Mouse (Mus musculus): Measurements from ENCODE around the gene Nfia.

DNA sequence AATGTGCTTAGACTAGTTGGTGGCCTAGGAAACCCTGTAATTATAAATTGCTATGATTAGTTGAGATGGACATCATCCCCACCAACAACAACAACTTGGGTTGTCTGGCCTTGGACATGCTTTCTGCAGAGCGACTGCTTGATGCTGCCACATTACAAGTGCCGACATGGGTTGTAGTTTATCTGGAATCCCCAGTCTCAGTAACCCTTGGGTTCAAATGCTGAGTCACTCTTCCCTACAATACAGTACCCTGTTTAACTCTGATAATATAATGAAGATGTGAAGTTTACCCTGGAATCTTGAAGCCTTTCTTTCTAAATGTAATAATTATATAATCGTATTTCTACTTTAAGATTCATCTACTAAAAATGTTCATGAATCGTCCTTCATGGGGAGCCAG, 44.0 kb upstream of the Nfia start:
- TF ChIP-seq POLR2A (IDR thresholded peaks at IDR 0.05; ENCODE audit: insufficient read depth, low read length) (no peak), EP300 (IDR thresholded peaks at IDR 0.05; ENCODE audit: insufficient read depth, low read depth, low read length) (no peak)
